Mouse (Mus musculus) embryonic facial prominence, embryonic 12.5 days (tissue): ENCODE data around the gene Ifne. TPM values are rescaled to one million over a fixed set of nuclear protein-coding genes. Genes with fewer than 3 reads are reported as not detected.
"Not testable (repeated sequence)": the region's sequence is repeated elsewhere in the genome, so short reads cannot be mapped to it uniquely, and the experiment has no call there.

ENCODE experiments used
- ATAC-seq: fragments of 200-750 bp; cut with Nextera tagmentation; 2 replicates; pipeline ENCODE4 v1.8.0; 2017; ENCODE audit not compliant: insufficient number of reproducible peaks, insufficient read depth, low FRiP score, low TSS enrichment
- H3K27ac ChIP-seq: fragments of 300-500 bp; sonication (generic); 2 replicates; pipeline ENCODE4 v1.5.1; 2016; ENCODE audit warnings: mild to moderate bottlenecking
- H3K27me3 ChIP-seq: fragments of 300-500 bp; sonication (generic); 2 replicates; pipeline ENCODE4 v1.6.1; 2016; ENCODE audit warnings: mild to moderate bottlenecking, moderate library complexity
- H3K36me3 ChIP-seq: fragments of 300-500 bp; sonication (generic); 2 replicates; pipeline ENCODE4 v1.6.1; 2016; ENCODE audit warnings: mild to moderate bottlenecking
- H3K4me1 ChIP-seq: fragments of 300-500 bp; sonication (generic); 2 replicates; pipeline ENCODE4 v1.6.1; 2016
- H3K4me2 ChIP-seq: fragments of 300-500 bp; sonication (generic); replicated peaks from 2 replicates; pipeline ENCODE4 v1.6.1; 2016; ENCODE audit warnings: mild to moderate bottlenecking, moderate library complexity
- H3K4me3 ChIP-seq: fragments of 300-500 bp; sonication (generic); 2 replicates; pipeline ENCODE4 v1.5.1; 2016; ENCODE audit warnings: mild to moderate bottlenecking
- H3K9ac ChIP-seq: fragments of 300-500 bp; sonication (generic); 2 replicates; pipeline ENCODE4 v1.6.1; 2016; ENCODE audit warnings: mild to moderate bottlenecking, moderate library complexity
- H3K9me3 ChIP-seq: fragments of 300-500 bp; sonication (generic); 2 replicates; pipeline ENCODE4 v1.6.1; 2016; ENCODE audit warnings: mild to moderate bottlenecking, moderate library complexity
- WGBS: fragments of 180-500 bp; shearing (Covaris S2); methylation state at CpG from one replicate; pipeline ENCODE4 v1.1.7; 2016; 5-methylcytosine and 5-hydroxymethylcytosine counted together
- polyA plus RNA-seq: library from polyadenylated mRNA; unstranded; fragments of >200 nt; fragmentation: Nextera tagmentation; extraction: Ambion mirVana; gene quantifications from 2 replicates; pipeline ENCODE4 v1.2.1, GENCODE M21; 2016

Ifne gene
- polyA plus RNA-seq, 1 experiment from 2014 or later = not detected

DNA sequence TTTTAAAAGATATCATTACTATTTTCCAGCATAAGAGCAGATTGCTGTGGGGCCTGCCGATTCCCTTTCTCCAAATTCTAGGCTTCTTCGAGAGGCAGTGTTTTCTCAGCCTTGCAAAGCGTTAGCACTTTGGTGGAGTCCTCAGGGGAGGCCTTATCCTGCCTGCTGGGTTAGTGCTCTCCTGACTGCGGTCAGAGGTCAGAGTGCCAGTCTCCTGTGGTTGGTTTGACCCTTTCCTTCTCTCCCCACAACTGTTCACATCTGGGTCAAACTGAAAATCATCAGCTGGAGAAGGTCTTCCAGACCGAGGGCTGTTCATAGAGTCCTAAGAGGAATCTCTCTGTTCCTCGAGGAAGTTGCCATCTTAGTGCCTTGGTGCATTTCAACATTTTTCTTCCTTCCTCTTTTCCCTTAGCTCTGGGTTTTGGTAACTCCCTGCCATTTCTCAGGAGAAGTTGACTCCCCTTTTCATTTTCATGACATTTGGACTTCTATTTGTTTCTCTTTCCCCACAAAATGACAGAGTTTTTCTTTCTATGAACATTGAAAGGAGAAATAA, 14.9 kb downstream of the Ifne start:
- WGBS = 31% methylated on average over 6 of the region's 6 CpGs
- H3K9ac ChIP-seq = no peak overlapping the region
- no peaks in the 10 kb centered on the region for H3K36me3 ChIP-seq
- H3K4me1 ChIP-seq = peaks cover 5% of the 10 kb centered on the region
- H3K4me2 ChIP-seq = no peak overlapping the region
- H3K27me3 ChIP-seq = 0 out of 2 replicates have a peak, but pooled peaks cover 5% of the 10 kb centered on the region
- no peaks in the 10 kb centered on the region for H3K9me3 ChIP-seq
- H3K4me3 ChIP-seq = no peak overlapping the region
- no peak for ATAC-seq
- no peak overlapping the region for H3K27ac ChIP-seq

DNA sequence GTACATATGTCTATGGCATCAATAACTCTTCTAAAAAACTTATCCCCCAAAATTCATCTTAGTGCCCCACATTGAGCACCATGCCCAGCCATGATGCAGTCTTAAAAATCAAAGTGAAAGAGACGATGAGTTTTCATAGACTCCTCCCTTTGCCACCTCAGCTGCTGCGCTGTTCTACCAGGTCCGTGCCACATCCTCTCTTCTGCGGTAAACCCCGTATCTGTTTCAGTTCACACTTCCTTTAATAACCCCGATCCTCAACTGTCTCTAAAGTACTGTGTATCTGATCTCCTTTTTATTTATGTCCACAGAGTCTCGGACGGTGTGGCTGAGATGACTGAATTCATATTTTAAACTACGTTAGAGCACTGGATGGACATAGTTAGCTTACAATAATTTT, 15.4 kb downstream of the Ifne start:
- Histone ChIP-seq H3K36me3 (no peaks in the 10 kb centered on the region), H3K9ac (no peak overlapping the region), H3K4me2 (no peak overlapping the region), H3K4me3 (no peak overlapping the region), H3K9me3 (no peaks in the 10 kb centered on the region), H3K4me1 (peaks cover 5% of the 10 kb centered on the region), H3K27me3 (0 out of 2 replicates have a peak, but pooled peaks cover 5% of the 10 kb centered on the region), H3K27ac (no peak overlapping the region)
- ATAC-seq = no peak
- 55% methylated on average over 9 of the region's 9 CpGs for WGBS

DNA sequence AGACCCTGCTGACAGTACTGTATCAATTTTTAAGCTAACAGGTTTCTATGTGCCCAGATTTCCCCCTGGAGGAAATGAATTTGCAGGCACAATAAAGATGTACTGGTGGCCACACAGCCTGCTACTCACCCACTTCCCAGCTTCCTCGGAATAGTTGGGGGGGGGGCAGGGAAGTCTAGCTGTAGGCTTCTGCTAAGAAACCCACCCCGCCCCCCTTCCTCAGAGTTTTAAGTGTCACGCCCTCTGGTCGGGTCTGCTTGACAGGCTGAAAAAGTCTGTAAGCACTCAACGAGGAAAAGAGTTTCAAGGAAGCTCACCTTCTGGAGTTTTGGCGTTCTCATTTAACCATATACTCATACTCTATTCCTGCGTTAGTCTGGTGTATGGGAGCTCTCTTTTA, 16.7 kb downstream of the Ifne start:
- Histone ChIP-seq H3K36me3 (no peaks in the 10 kb centered on the region), H3K4me3 (no peak overlapping the region), H3K9ac (no peak overlapping the region), H3K4me1 (peaks cover 5% of the 10 kb centered on the region), H3K27me3 (0 out of 2 replicates have a peak, but pooled peaks cover 5% of the 10 kb centered on the region), H3K27ac (no peak overlapping the region), H3K9me3 (no peaks in the 10 kb centered on the region), H3K4me2 (no peak overlapping the region)
- no peak for ATAC-seq
- 3% methylated on average over 7 of the region's 7 CpGs for WGBS

DNA sequence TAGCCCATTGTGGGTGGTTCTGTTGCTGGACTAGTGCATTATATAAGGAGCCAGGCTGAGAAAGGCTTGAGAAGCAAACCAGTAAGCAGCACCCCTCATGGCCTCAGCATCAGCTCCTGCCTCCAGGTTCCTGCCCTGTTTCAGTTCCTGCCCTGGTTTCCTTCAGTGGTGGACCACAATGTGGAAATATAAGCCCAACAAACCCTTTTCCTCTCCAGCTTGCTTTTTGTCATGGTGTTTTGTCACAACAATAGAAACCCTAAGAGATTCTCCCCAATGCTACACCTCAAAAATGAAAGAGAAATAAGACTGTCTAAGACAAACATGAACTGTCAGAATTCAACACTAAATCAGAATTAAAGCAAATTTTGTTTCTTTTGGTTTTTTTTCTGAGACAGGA, 20.8 kb downstream of the Ifne start:
- no peak overlapping the region for H3K4me2 ChIP-seq
- no peak overlapping the region for H3K27ac ChIP-seq
- no peak for ATAC-seq
- H3K9me3 ChIP-seq = no peaks in the 10 kb centered on the region
- peaks cover 5% of the 10 kb centered on the region for H3K4me1 ChIP-seq
- no peak overlapping the region for H3K9ac ChIP-seq
- no peaks in the 10 kb centered on the region for H3K36me3 ChIP-seq
- 0 out of 2 replicates have a peak, but pooled peaks cover under 1% of the 10 kb centered on the region for H3K27me3 ChIP-seq
- no peak overlapping the region for H3K4me3 ChIP-seq

DNA sequence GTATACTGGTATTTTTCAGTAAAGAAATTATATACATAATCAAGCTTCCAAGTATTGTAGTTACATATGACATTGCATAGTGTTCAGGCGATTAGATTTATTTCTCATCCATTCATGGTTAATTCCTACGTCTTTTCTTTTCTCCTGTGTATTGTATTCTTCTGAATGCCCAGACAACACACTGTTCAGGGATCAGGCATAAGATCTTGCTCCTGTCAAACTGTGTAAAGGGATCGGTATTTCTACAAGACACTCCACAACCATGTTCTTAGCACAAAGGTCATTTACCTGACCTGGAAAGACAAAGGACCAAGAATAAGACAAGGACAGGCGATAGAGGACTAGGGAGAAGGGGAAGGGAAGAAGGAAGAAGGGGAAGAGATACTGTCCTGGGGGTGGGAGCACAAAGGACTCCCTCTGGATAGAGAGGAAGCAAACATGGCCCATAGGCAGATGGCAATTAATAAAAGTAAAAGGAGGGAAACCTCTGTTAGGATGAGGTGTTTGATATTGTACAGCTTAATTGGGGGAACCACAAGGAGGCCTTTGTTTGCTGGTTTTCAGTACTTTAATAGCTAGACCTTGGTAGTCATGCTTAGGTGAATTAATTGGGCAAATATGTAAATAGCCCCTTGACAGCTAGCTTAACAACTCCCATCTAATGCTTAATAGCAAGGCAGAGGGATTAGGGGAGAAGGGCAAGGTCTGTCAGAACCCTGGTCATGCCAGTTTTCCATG, 28.8 kb downstream of the Ifne start:
- no peaks in the 10 kb centered on the region; the same call in 1 of the 2 replicates for H3K4me1 ChIP-seq
- H3K9ac ChIP-seq = no peak overlapping the region
- H3K4me3 ChIP-seq = no peak overlapping the region
- H3K27ac ChIP-seq = no peak overlapping the region
- H3K9me3 ChIP-seq = no peaks in the 10 kb centered on the region
- no peak for ATAC-seq
- H3K27me3 ChIP-seq = no peaks in the 10 kb centered on the region
- no peaks in the 10 kb centered on the region for H3K36me3 ChIP-seq
- 57% methylated on average over 4 of the region's 4 CpGs for WGBS
- H3K4me2 ChIP-seq = no peak overlapping the region

DNA sequence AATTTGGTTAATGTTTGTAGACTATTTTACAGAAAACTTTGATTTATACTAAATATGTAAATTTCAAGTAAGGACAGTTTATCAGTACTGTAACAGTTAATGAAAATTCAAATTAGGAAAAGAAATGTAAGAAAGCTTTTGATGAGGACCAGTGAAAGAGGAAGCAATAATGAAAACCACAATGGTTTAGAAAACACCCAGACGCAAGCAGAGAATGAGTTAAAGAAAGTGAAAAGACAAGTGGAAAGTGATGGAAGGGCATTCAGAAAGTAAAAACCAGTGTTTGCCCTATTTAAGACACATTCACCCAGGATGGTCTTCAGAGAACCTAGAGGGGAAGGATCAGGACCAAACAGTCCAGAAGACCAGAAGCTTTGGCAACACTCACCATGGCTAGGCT, 30.3 kb downstream of the Ifne start, which contains the start of gene Ifna1:
TSS of gene Ifna1 (plus strand) at position 390 of the 400 bp plus-strand sequence.
- no peaks in the 10 kb centered on the region for H3K36me3 ChIP-seq
- no peaks in the 10 kb centered on the region for H3K9me3 ChIP-seq
- H3K9ac ChIP-seq = no peak within 1 kb of the TSS
- no peaks in the 10 kb centered on the region for H3K27me3 ChIP-seq
- H3K4me2 ChIP-seq = no peak within 1 kb of the TSS
- H3K27ac ChIP-seq = no peak within 1 kb of the TSS
- ATAC-seq = no peak
- no peak within 1 kb of the TSS for H3K4me3 ChIP-seq
- 81% methylated on average over 1 of the region's 1 CpGs for WGBS
- H3K4me1 ChIP-seq = no peaks in the 10 kb centered on the region; the same call in 1 of the 2 replicates

DNA sequence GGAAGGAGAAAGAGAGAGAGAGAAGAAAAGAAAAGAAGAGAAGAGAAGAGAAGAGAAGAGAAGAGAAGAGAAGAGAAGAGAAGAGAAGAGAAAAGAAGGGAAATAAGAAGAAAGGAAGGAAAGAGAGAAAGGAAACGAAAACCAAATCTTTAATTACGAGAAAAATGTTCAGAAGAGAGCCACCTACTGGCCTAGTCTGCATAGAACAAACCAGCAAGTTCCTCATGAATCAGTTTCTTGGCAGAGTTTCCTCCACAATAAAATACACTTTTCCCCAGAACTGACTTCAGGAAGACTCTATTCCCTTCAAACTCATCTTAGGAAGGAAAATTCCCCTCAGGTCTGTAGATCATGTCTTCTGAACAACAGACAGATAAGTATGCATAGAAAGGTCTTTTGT, 34.7 kb downstream of the Ifne start:
- H3K4me1 ChIP-seq = no peaks in the 10 kb centered on the region
- H3K9me3 ChIP-seq = no peaks in the 10 kb centered on the region
- WGBS = 54% methylated on average over 2 of the region's 2 CpGs
- no peak overlapping the region for H3K4me3 ChIP-seq
- no peaks in the 10 kb centered on the region for H3K36me3 ChIP-seq
- no peaks in the 10 kb centered on the region for H3K27me3 ChIP-seq
- no peak overlapping the region for H3K4me2 ChIP-seq
- no peak for ATAC-seq
- no peak overlapping the region for H3K27ac ChIP-seq
- H3K9ac ChIP-seq = no peak overlapping the region

DNA sequence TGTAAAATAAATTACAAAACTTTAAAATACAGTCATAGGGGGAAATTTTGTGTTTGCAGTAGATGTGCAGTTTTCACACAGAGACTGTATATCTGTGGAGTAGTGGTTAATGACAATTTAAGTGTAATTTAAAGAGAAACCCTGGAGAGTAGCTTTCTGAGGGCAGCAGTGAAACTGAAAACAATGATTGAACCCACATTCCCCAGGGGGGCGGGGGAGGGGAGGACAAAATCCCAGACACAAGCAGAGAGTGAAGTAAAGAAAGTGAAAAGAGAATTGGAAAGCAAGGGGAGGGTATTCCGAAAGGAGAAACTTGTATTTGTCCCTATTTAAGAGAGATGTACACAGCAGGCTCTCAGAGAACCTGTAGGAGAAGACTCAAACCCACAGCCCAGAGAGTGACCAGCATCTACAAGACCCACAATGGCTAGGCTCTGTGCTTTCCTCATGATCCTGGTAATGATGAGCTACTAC, 38.5 kb downstream of the Ifne start, which contains the start of gene Ifna4:
TSS of gene Ifna4 (plus strand) at position 424 of the 474 bp plus-strand sequence.
- Histone ChIP-seq H3K4me1 (no peaks in the 10 kb centered on the region), H3K9me3 (no peaks in the 10 kb centered on the region), H3K27ac (no peak within 1 kb of the TSS), H3K27me3 (no peaks in the 10 kb centered on the region), H3K36me3 (no peaks in the 10 kb centered on the region), H3K4me2 (no peak within 1 kb of the TSS), H3K4me3 (no peak within 1 kb of the TSS), H3K9ac (no peak within 1 kb of the TSS)
- ATAC-seq = no peak
- WGBS = 43% methylated on average over 2 of the region's 2 CpGs

DNA sequence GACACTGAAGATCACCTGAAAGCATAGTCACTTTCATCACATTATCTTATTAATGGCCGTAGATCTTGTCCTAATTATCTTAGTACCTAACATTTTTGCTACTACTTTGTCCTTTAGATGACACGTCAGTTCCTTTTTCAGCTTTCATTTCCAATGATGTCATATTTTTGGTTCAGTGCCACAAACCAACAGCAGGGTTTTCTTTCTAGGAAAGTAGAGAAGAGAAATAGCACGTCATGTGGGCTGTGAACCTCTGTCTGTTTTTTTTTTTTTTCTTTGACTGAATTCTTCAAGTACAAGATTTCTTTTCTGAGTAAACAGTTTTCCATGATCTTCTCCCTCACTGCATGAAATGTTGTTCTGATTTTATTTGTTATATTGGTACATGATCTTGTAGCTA, 39.9 kb downstream of the Ifne start:
- Histone ChIP-seq H3K27ac (no peak overlapping the region), H3K4me2 (no peak overlapping the region), H3K36me3 (no peaks in the 10 kb centered on the region), H3K9ac (no peak overlapping the region), H3K9me3 (no peaks in the 10 kb centered on the region), H3K4me1 (no peaks in the 10 kb centered on the region), H3K27me3 (no peaks in the 10 kb centered on the region), H3K4me3 (no peak overlapping the region)
- no peak for ATAC-seq
- WGBS = 75% methylated on average over 3 of the region's 3 CpGs

DNA sequence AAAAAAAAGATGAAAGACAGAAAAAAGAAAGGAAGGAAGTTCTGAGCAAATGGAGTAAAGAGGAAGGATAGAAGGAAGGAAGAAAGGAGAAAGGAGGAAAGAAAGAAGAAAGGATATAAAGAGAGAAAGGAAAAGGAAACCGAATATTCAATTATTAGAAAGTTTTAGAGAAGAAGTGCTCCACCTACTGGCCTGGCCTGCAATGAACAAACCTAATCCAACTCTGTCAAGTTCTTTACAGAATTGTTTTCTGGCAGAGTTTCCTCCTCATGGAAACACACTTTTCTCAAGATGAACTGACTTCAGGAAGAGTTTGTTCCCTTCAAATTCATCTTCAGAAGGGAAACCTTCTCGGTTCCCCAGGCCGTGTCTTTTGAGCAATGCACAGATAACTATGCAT, 41.2 kb downstream of the Ifne start:
- Histone ChIP-seq H3K9ac (no peak overlapping the region), H3K4me2 (no peak overlapping the region), H3K4me3 (no peak overlapping the region), H3K36me3 (no peaks in the 10 kb centered on the region), H3K27me3 (no peaks in the 10 kb centered on the region), H3K27ac (no peak overlapping the region), H3K4me1 (no peaks in the 10 kb centered on the region), H3K9me3 (no peaks in the 10 kb centered on the region)
- WGBS = 43% methylated on average over 3 of the region's 3 CpGs
- no peak for ATAC-seq

DNA sequence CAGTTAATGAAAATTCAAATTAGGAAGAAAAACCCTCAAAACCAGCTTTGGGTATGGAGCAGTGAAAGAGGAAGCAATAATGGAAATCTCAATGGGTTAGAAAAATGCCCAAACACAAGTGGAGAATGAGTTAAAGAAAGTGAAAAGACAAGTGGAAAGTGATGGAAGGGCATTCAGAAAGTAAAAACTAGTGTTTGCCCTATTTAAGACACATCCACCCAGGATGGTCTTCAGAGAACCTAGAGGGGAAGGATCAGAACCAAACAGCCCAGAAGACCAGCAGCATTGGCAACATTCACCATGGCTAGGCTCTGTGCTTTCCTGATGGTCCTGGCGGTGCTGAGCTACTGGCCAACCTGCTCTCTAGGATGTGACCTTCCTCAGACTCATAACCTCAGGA, 44.8 kb downstream of the Ifne start, which contains the start of gene Ifna5:
TSS of gene Ifna5 (plus strand) at position 301 of the 400 bp plus-strand sequence.
- not testable (repeated sequence) for H3K9me3 ChIP-seq, H3K36me3 ChIP-seq, H3K4me1 ChIP-seq, H3K9ac ChIP-seq, ATAC-seq, H3K27me3 ChIP-seq, H3K27ac ChIP-seq, H3K4me2 ChIP-seq, H3K4me3 ChIP-seq
- 78% methylated on average over 1 of the region's 1 CpGs for WGBS

DNA sequence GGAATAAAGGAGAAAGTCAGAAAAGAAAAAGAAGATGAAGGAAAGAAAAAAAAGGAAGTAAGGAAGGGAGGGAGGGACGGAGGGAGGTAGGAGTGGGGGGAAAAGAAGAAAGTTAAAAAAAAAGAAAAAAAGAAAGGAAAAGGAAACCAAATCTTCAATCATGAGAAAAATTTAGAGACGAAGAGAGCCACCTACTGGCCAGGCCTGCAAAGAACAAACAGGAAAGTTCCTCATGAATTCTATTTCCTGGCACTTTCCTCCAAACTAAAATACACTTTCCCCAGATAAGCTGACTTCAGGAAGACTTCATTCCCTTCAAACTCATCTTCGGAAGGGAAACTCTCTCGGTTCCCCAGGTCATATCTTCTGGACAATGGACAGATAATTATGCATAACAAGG, 49.5 kb downstream of the Ifne start:
- Histone ChIP-seq H3K9ac (no peak overlapping the region), H3K36me3 (no peaks in the 10 kb centered on the region), H3K9me3 (no peaks in the 10 kb centered on the region), H3K4me2 (no peak overlapping the region), H3K4me3 (no peak overlapping the region), H3K27ac (no peak overlapping the region), H3K4me1 (no peaks in the 10 kb centered on the region), H3K27me3 (no peaks in the 10 kb centered on the region)
- ATAC-seq = no peak
- 35% methylated on average over 4 of the region's 4 CpGs for WGBS
